Mouse (Mus musculus) small intestine, adult 2 months (tissue): ENCODE measurements around the gene Smarce1.

Source experiments
- CTCF ChIP-seq: fragments of 200-500 bp; IDR thresholded peaks from 2 replicates; pipeline ENCODE4 v1.5.1; 2012; ENCODE audit warnings: low read depth, mild to moderate bottlenecking, control low read depth, inconsistent platforms, low read length, moderate library complexity, mixed read lengths; ENCODE audit not compliant: insufficient replicate concordance, insufficient read length; ENCODE audit errors: extremely low read depth
- POLR2A ChIP-seq: fragments of 200-500 bp; IDR thresholded peaks from 2 replicates; pipeline ENCODE4 v1.6.1; 2012; ENCODE audit warnings: low read depth, mild to moderate bottlenecking, control low read depth, inconsistent platforms, low read length, moderate library complexity

- TF ChIP-seq POLR2A = no peak
- TF ChIP-seq CTCF = no peak
Observed at GRCm38 (mm10) chr11:99162972-99163686, 67.7 kb downstream of the Smarce1 start.
